Mouse (Mus musculus) adrenal gland, postnatal 4 days (tissue): ENCODE measurements around the gene Pdia2. TPM values are rescaled to one million over a fixed set of nuclear protein-coding genes. Genes with fewer than 3 reads are reported as not detected.
A peak's percentile ranks its signal among the peaks of the same experiment; 100 is the strongest.

Experiments
- DNase-seq, 2 experiments: peaks; one replicate each; pipeline ENCODE4 v3.0.0; 2021 to 2022; ENCODE audit warnings: low spot score in 2 of 2, mixed read lengths in 2 of 2
- long read RNA-seq, 2 experiments: library from polyadenylated mRNA; stranded (forward); transcript quantifications; one replicate each; pipeline ENCODE4 v2.0.0; 2021
- total RNA-seq, 2 experiments: library from RNA; stranded (reverse); gene quantifications; 2 replicates each; pipeline ENCODE4 v1.2.3; 2021

Gene Pdia2
- total RNA-seq = 10 to 100 TPM in 1 of 2 experiments, 1 to 10 TPM in 1; 2.5 to 43.9 TPM
- long read RNA-seq, experiment 1, partial matches to known transcripts = 0 of 5 reads
- long read RNA-seq, experiment 1, other reads (novel, unspliced or antisense) = 3 of 5 reads
- long read RNA-seq, experiment 2, transcript Pdia2-201 (11 exons, 1,721 nt) = major isoform, 21 of 33 reads
- long read RNA-seq, experiment 2, partial matches to known transcripts = 3 of 33 reads
- long read RNA-seq, experiment 2, other reads (novel, unspliced or antisense) = 9 of 33 reads

DNA sequence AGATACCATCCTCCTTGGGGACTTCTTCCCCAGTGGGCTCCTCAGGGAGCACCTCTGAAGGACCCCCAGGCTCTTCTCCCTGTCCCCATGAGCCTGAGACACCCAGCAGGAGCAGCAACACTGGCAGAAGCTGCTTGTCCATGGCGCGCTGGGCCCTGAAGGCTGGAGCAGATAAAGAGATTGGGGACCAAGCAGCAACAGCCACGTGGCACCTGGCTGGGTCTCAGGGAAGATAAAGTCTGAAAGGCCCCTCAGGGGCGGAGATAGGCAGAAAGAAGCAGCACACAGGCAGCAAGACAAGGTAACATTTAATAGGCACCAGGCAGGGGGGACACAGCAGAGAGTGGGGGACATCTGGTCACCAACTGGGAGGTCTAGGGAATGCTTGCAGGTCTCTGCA lies at the start of gene Pdia2:
TSS of gene Pdia2 (minus strand) at position 196 of the 400 bp plus-strand sequence.
- no peak for DNase-seq

DNA sequence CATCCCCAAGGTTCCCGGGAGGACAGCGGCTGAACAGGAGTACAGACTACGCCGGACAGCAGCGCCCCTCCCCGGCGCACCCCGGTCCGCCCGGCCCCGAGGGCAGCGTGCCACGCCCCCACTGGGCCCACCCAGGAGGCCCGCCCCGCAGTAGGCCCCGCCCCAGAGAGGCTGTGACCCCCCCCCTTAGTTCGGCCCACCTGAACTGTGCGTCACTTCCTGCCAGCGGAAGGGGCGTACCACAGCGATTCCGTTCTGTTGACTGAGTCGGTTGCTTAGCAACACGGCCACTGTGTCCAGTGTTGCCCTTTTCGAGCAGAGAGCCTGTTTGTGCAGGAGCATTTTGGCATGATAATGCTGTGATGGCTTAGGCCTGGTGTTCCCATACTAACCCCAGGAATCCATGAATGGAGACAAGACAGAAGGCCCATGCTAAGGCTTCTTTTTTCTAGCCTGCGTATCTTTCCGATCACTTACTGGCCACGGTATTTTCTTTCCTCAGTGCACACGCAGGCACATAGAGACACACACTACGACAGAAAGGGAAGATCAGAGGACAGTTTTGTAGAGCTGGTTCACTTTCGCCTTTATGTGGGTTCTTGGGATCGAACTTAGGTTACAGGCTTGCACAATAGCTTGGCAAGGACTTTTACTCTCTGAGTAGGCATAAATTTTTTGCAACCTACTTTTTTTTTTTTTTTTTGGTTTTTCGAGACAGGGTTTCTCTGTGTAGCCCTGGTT lies 45.4 kb upstream of the Pdia2 start, which contains the start of gene Fam234a:
TSS of gene Fam234a (minus strand) at position 142 of the 741 bp plus-strand sequence.
- peak; percentile 86 to 90 for DNase-seq

DNA sequence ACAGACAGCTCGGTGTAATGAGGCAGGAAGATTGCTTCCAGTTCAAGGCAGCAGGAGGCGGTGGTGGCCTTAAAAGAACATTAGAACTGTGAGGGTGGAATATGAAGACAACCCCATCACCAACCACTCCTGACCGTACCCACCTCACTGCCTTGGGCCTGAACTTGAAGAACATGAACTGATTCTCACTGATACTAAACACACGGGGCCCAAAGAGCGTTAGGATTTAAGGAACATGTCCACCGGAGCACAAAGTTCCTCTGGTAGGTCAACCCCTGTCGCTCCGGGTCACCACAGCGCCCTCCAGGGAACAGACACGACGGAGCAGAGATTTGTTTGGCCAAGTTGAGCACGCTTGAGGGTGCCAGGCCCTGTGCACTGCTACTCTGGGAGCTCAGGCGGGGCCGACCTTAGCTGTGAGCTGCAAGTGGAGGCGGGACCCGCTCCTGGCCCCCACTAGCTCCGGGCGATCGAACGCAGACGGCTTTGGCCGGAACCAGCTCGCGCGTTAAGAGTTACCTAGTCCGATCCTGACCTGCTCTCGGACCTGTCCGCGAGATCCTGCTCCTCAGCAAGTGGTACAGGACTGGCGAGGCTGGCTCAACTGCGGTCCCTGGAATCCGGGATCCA lies 44.7 kb upstream of the Pdia2 start:
- DNase-seq = peak; percentile 38 to 62

DNA sequence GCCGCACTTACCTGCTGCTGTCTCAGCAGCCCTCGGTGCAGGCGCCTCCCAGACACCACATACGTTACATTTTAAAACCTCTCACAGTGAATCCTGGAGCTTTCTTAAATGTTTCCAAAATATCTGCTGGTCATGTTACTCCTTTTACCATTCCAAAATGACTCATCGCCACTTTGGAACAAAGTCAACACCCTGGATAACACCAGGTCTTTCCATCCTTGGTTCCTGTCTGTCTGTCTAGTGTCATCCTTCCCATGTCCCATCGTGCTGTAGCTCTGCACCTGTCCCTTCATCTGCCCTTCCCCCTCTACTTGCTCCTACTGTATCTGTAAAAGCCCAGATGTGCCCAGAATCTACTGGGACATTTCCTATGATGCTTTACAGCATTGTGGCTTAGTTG lies 42.1 kb upstream of the Pdia2 start:
- no peak for DNase-seq

DNA sequence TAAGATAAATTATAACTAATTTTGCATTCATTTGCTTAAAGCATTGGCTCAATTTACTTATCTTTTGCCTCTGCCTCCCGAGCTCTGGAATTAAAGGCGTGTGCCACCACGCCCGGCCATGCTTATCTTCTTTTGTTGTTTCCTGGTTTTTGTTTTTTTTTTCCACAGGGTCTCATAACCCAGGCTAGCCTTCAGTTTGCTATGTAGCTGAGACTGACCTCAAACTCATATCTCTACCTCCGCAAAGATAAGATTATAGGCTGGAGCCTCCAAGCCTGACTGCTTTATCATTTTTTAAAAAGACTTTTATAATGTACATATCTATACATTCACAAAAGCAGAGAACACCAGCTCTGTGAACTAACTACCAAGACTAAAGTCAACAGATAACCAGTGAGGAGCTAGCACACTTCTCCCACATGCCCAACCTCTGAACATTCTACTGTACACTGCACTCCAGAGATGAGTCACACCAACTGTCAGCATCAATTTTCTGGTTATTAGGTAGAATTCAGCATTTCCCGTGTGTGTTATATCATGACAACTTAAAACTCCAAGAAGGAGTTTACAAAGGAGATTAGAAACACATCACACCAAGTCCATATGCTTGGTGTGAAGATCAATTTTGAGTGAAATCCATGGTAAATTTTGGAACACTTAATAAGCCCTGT lies 41.4 kb upstream of the Pdia2 start:
- no peak for DNase-seq

DNA sequence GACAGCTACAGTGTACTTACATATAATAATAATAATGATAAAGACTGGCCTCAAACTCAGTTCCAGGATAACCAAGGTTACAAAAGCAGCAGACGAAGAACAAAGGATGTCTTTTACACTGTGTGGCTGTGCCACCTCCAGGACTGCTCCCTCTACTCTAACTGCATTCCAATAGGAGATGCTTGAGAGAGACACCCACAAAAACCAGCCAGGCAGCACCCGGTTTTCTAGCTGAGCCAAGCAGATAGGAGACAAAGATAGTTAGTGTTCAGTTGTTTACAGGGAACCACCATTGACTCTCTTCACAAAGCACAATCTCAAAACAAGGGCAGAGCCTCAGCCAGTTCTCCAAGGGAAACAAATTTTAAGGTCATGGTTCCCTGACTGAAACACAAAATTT lies 40.7 kb upstream of the Pdia2 start:
- DNase-seq = no peak

DNA sequence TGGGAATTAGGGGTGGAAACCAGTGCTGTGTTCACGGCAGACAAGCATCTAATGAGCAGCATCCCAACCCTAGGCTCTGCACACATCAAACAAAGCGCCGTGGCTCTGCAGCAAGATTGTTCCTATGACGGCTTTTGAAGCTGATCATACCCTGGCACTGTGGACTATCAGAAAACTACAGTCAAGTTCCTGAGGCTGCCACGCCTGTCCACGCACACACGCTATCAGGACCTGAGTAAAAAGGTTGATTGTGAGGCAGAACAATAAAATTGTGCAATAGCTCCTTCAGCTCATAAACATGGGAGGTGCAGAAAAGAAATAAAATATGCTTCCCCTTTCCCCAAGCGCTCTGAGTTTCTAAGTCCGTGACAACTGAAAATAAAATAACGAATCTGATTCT lies 38.8 kb upstream of the Pdia2 start:
- DNase-seq = no peak

DNA sequence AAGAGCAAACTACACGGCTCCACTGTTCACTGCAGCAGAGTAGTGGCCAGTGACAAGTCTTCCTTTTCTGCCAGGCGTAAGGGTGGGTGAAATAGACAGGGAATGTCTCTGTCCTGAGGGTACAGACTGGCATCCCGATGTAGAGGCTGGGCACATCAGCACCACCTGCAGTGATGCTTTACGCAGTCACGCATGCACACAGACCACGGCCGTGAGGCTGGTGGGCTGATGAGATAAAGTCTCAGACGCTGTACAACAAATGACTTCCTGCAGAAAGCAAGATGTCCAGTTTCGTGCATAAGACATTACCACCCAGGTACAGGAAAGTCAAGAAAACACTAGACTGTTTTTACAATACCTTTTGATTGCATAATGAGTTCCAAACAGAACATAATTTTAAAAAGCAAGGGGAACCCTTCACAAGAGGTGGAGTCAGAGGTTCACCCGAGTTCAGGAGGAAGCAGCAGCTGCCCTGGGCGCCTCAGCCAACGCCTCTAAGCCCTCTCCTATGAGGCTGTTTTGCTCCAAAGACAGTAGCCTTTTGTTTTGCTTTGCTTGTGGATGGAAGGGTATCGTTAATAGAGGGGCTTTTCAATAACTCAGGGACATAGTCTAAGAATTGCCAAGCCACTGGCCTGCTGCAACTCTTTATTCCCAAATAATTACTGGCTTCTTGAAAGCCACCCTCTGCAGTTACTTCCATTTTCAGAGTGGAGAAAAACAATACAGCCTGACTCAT lies 36.4 kb upstream of the Pdia2 start:
- DNase-seq = no peak

DNA sequence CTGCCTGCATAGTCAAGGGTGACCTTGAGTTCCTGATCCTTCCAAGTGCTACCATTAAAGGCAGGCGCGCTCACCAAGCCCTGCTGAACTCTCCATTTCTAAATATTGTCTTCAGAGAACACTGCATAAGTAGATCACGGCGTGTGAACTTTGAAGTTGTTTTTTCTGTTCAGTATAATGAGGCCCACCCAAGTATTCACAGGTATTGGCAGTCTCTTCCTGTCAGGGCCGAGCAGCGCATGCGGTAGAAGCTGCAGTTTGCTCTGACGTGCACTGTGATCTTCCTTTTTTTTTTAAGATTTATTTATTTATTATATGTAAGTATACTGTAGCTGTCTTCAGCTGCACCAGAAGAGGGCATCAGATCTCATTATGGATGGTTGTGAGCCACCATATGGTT lies 35.5 kb upstream of the Pdia2 start:
- DNase-seq = no peak

DNA sequence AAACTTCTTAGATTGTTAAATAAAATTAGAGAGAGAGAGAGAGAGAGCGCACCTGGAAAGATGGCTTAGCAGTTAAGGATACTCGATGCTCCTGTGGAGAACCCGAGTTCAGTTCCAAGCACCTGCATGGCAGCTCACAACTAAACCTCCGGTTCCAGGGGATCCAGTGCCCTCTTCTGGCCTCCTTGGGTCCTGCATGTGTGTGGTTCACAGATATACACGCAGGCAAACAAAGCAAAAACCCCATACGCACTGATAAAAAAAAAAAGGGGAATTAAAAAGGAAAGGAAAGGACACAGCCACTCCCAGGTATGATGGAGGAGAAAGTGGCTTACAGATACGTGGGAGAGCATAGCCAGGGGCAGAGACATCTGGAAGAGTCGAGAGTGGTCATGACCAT lies 34.0 kb upstream of the Pdia2 start:
- no peak for DNase-seq

DNA sequence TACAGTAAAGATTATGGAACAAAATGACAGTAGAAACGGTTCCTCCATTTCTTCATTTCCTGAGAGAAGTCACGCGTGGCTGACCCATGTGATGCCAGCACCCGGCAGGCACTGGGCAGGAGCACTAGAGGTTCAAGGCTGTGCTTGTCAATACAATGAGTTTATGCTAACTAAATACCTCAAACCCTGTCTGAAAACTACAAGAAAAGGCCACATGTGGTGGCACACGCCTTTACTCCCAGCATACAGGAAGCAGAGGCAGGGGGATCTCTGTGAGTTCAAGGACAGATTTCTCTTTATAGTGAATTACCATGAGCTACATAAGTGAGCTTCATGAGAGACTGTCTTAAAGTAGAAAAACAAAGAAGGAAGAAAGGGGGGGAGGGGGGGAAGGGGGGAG lies 32.3 kb upstream of the Pdia2 start:
- DNase-seq = no peak

DNA sequence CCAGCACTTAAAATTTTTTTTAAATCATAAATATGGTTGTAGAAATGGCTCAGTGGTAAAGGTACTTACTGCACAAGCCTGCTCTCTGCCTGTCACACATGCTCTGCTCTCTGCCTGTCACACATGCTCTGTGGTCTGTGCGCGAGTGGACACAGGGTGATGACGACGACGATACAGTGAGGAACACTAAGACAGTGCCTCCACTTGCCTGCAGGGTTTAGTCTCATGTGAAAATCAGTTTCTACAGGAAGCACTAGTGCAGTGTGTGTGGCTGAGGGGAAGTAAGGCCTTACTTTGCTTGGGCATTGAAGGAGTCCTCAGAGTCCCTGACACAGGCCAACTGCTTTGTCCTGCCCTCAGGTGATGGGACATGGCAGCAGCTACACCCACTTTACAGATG lies 30.9 kb upstream of the Pdia2 start:
- no peak for DNase-seq

DNA sequence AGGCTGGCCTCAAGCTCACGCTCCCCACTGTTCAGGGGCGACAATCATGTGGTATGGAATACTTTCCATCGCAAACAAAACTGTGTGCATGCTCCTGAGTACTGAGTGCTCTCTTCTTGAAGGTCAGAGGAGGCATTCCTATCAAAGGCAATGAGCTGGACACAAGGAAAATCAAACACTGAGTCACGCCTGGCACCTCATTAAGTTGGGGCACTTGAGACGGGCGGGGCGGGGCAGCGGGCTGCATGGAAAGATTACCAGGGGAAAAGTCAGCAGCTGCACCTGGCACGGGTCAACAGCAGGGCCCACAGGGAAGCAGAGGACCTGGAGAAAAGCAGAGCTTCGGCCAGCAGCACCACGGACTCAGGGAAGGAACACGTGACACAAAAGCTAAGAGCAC lies 26.3 kb upstream of the Pdia2 start:
- DNase-seq = no peak

DNA sequence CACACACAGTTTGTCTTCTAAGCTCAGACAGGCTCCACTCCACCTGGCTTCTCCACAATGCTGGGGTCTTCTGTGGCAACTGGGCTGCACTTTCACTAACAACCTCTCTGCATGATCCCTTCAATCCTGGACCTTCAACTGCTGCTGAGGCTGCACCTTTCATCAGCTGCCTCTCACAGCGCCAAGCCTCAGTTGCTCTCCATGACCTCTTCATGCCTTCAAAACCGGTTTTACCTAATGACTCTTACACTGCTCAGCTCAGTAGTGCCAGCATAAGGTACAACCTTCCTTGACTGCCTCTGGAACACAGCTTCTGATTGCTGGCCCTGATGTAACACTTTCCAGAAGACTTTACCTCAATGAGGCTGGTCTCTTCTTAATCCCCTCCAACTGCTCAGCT lies 22.6 kb upstream of the Pdia2 start:
- no peak for DNase-seq

DNA sequence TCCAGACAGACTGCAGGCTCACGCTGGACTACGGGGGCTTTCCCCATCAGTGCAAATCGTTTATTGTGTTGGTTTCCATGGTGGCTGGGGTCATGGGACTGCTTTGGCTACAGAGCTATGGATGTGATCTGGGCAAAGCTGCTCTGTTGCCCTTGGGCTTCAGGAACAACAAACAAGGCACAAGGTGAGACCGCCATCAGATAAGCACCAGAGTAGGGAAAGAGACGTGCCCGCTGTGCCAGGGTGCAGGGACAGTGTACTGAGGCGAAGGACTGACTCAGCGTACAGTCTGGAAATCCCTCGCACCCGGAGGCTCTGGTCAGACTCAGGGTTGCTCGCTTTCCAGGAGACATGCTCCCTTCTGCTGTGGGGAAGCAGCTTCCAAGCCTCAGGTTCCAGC lies 13.8 kb upstream of the Pdia2 start:
- no peak for DNase-seq

DNA sequence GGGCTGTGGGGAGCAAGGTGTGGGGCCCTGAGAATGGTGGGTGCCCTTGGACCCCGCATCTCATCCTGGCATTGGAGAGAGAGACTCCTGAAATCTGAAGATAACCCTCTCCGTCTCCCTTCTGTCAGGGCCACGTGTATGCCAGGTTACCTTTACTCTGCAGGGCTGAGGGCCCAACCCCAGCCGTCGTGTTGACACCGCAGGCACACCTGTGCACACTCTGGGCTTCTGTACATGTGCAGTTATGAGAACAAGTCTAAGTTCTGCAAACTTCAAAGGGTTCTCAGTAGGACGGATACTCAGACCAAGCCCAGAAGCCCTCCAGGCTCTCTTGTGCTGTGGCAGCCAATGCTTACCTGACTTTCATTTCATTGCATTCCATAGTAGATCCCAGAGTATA lies 13.4 kb upstream of the Pdia2 start:
- no peak for DNase-seq

DNA sequence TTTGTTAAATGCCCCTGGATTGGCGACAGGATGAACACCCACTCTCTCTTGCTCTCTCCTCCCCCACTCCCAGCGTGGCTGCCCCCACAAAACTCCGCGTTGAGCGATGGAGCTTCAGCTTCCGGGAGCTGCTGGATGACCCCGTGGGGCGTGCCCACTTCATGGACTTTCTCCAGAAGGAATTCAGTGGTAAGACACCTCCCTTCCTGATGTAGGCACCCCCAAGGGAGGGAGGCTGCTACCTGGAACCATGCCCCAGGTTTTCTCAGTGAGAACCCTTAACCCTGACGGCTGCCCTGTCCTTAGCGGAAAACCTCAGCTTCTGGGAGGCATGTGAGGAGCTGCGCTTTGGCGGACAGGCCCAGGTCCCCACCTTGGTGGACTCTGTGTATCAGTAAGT lies 8.8 kb upstream of the Pdia2 start, which contains the start of gene Arhgdig:
TSS of gene Arhgdig (minus strand) at position 101 of the 400 bp plus-strand sequence.
- DNase-seq = no peak

DNA sequence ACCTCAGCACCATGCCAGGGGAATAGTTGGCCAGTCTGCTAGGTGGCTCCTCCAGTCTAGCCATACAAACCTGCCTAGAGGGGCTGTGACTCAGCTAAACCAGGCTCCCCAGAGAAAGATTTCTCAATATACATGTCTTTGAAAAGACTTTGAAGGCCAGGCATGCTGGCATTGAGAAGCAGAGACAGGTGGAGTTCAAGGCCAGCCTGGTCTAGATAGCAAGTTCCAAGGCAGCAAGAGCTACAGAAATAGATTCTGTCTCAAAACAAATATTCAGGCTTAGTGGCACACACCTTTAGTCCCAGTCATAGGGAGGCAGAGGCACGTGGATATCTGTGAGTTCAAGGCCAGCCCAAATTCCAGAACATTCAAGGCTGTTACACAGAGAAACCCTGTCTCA lies 7.5 kb upstream of the Pdia2 start:
- no peak for DNase-seq

DNA sequence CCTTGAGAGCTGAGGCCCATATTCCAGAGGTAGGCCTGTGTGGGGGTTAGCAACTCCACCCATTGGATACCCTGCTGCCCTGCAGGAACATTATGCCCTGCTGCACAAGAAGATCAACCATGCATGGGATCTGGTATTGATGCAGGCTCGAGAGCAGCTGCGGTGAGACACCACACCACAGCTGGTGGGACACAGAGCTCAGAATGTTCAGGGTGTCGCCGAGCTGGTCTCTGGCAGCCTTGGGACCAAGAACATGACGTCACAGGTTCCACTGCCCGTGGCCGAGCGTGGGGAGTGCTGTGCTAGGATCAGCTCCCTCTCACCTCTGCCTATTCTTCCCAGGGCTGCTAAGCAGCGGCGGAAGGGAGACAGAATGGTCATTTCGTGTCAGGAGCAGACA lies 5.9 kb upstream of the Pdia2 start:
- no peak for DNase-seq

DNA sequence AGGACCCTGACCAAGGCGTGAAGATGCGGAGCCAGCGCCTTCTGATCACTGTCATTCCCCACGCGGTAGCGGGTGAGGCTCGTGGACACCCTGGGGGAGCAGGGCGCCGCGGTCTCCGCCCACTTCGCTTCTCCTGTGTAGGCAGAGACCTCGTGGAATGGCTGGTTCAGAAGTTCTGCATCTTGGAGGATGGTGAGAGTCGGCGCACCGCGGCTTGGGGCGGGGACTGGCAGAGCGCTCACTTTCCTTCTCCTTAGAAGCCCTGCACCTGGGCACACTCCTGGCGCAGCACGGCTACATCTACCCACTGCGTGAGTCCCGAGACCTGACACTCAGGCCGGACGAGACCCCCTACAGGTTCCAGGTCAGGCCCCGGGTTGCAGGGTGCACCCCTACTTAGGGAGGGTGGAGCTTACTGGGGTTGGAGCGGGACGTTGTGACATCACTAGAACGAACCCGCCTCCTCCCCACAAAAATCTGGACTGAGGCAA lies 4.5 kb upstream of the Pdia2 start:
- DNase-seq = no peak

DNA sequence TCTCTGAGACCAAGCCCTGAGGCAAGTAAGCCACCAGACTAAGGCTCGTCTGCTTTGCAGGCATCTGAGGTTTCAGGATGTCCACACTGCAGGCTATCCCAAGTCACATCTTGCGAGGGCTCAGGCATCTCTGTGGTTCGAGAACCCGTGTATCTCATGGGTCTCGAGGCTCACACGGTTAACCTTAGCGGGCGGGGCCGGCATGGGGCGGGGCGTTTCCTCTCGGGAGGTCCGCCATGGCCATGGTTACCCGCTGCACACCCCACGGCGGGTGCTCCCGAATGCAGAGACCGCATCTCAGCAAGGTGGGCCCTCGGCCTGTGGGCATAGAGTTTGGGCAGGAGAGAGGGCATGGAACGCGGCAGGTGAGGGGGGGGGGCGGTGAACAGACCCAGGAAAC lies 3.9 kb upstream of the Pdia2 start, which contains the start of gene Rgs11:
TSS of gene Rgs11 (plus strand) at position 215 of the 400 bp plus-strand sequence.
- DNase-seq = no peak
